Mouse (Mus musculus) liver, postnatal 0 days (tissue): Measurements from ENCODE around the gene 4930513O06Rik. TPM values are rescaled to one million over a fixed set of nuclear protein-coding genes. Genes with fewer than 3 reads are reported as not detected.
A peak's percentile ranks its signal among the peaks of the same experiment; 100 is the strongest.

Experiments used
- ATAC-seq: fragments of 200-750 bp; cut with Nextera tagmentation; 2 replicates; pipeline ENCODE4 v1.8.0; 2017; ENCODE audit warnings: mild to moderate bottlenecking, moderate library complexity
- DNase-seq: peaks from one replicate; pipeline ENCODE4 v3.0.0-alpha.2; 2016
- H3K27ac ChIP-seq: fragments of 300-500 bp; sonication (generic); 2 replicates; pipeline ENCODE4 v1.5.1; 2014; ENCODE audit warnings: antibody characterized with exemption, moderate library complexity, mild to moderate bottlenecking, low read depth
- H3K27me3 ChIP-seq: fragments of 300-500 bp; sonication (generic); 2 replicates; pipeline ENCODE4 v1.6.1; 2014; ENCODE audit warnings: low read length, control low read depth, mixed read lengths; ENCODE audit not compliant: insufficient read depth
- H3K36me3 ChIP-seq: fragments of 300-500 bp; sonication (generic); replicated peaks from 2 replicates; pipeline ENCODE4 v1.6.1; 2014; ENCODE audit warnings: mild to moderate bottlenecking, control low read depth, low read length, moderate library complexity, mixed read lengths; ENCODE audit not compliant: insufficient read depth
- H3K4me1 ChIP-seq: fragments of 300-500 bp; sonication (generic); 2 replicates; pipeline ENCODE4 v1.6.1; 2014; ENCODE audit warnings: antibody characterized with exemption, mild to moderate bottlenecking, control low read depth; ENCODE audit not compliant: insufficient read depth
- H3K4me2 ChIP-seq: fragments of 300-500 bp; sonication (generic); 2 replicates; pipeline ENCODE4 v1.6.1; 2014; ENCODE audit warnings: low read depth, mild to moderate bottlenecking, low read length, moderate library complexity, mixed read lengths
- H3K4me3 ChIP-seq: fragments of 300-500 bp; sonication (generic); 2 replicates; pipeline ENCODE4 v1.5.1; 2014; ENCODE audit warnings: low read depth, low read length
- H3K9ac ChIP-seq: fragments of 300-500 bp; sonication (generic); replicated peaks from 2 replicates; pipeline ENCODE4 v1.6.1; 2014; ENCODE audit warnings: mild to moderate bottlenecking, moderate library complexity
- H3K9me3 ChIP-seq: fragments of 300-500 bp; sonication (generic); 2 replicates; pipeline ENCODE4 v1.6.1; 2016; ENCODE audit warnings: mild to moderate bottlenecking, control low read depth, low read length, mixed read lengths
- CTCF ChIP-seq: sonication (generic); IDR thresholded peaks from 2 replicates; pipeline ENCODE4 v1.5.1; 2016; ENCODE audit warnings: antibody characterized with exemption, low read depth
- EP300 ChIP-seq: IDR thresholded peaks from 2 replicates; pipeline ENCODE4 v1.6.1; 2016; ENCODE audit warnings: antibody characterized with exemption, low read depth, mild to moderate bottlenecking
- WGBS: fragments of 180-500 bp; shearing (Covaris S2); extraction: QIAGEN DNeasy Blood & Tissue Kit; methylation state at CpG from one replicate; pipeline ENCODE4 v1.1.7; 2014; ENCODE audit not compliant: insufficient replicate concordance; 5-methylcytosine and 5-hydroxymethylcytosine counted together
- polyA plus RNA-seq: library from polyadenylated mRNA; unstranded; fragments of >200 nt; fragmentation: Nextera tagmentation; extraction: Ambion mirVana; gene quantifications from 2 replicates; pipeline ENCODE4 v1.2.1, GENCODE M21; 2015

The 4930513O06Rik gene
- polyA plus RNA-seq, 1 experiment from 2014 or later = 0.78 TPM

- no peak for DNase-seq
- Histone ChIP-seq H3K4me1 (no peaks in the 10 kb centered on the region), H3K27ac (no peak overlapping the region), H3K4me2 (no peak overlapping the region), H3K9ac (no peak overlapping the region), H3K4me3 (no peak overlapping the region), H3K9me3 (no peaks in the 10 kb centered on the region), H3K27me3 (no peaks in the 10 kb centered on the region), H3K36me3 (no peaks in the 10 kb centered on the region)
- ATAC-seq = peak; percentile 74
- TF ChIP-seq CTCF = no peak
- TF ChIP-seq EP300 = no peak
- WGBS = 62% methylated on average over 2 of the region's 2 CpGs
These were observed 7.5 kb upstream of the 4930513O06Rik start for GRCm38 (mm10) chrX:139078493-139078892.

- Histone ChIP-seq H3K27ac (peak within 1 kb of the TSS; percentile 49; the same call in 1 of the 2 replicates), H3K4me3 (0 out of 2 replicates have a peak within 1 kb of the TSS, but pooled peaks have one; percentile 19), H3K36me3 (no peaks in the 10 kb centered on the region), H3K9me3 (no peaks in the 10 kb centered on the region), H3K4me2 (peak within 1 kb of the TSS; percentile 38), H3K9ac (no peak within 1 kb of the TSS), H3K27me3 (no peaks in the 10 kb centered on the region), H3K4me1 (no peaks in the 10 kb centered on the region)
- peak; percentile 67; the same call in 1 of the 2 replicates for ATAC-seq
- DNase-seq = no peak
- TF ChIP-seq EP300 (no peak), CTCF (no peak)
These were observed 966 bp upstream of the 4930513O06Rik start, which contains the start of gene Serpina7 for GRCm38 (mm10) chrX:139085077-139085476. Gene Serpina7, minus strand, starts transcription at chrX:139085236.

GRCm38 (mm10) chrX:139097197-139097596 lies 11.2 kb downstream of the 4930513O06Rik start:
- Histone ChIP-seq H3K4me2 (no peak overlapping the region), H3K27ac (no peak overlapping the region), H3K9me3 (no peaks in the 10 kb centered on the region), H3K4me1 (no peaks in the 10 kb centered on the region), H3K27me3 (no peaks in the 10 kb centered on the region), H3K36me3 (no peaks in the 10 kb centered on the region), H3K4me3 (no peak overlapping the region), H3K9ac (no peak overlapping the region)
- WGBS = 67% methylated on average over 1 of the region's 1 CpGs
- no peak for TF ChIP-seq CTCF
- no peak for TF ChIP-seq EP300
- DNase-seq (no peak), ATAC-seq (no peak)

- H3K36me3 ChIP-seq = no peaks in the 10 kb centered on the region
- H3K9me3 ChIP-seq = no peaks in the 10 kb centered on the region
- WGBS = 51% methylated on average over 4 of the region's 4 CpGs
- DNase-seq (no peak), ATAC-seq (no peak)
- no peak overlapping the region for H3K27ac ChIP-seq
- H3K27me3 ChIP-seq = no peaks in the 10 kb centered on the region
- H3K9ac ChIP-seq = no peak overlapping the region
- no peak overlapping the region for H3K4me3 ChIP-seq
- H3K4me2 ChIP-seq = no peak overlapping the region
- TF ChIP-seq CTCF (no peak), EP300 (no peak)
- no peaks in the 10 kb centered on the region for H3K4me1 ChIP-seq
These were observed 48.0 kb downstream of the 4930513O06Rik start for GRCm38 (mm10) chrX:139134031-139134430.

Other genes starting within 250 kb of the 4930513O06Rik start
- gene Nrk, start 171.8 kb upstream of the 4930513O06Rik start, polyA plus RNA-seq = 0.40 and 0.53 TPM in 2 replicates
- gene Serpina7, start 1.0 kb upstream of the 4930513O06Rik start, polyA plus RNA-seq = 118 and 119 TPM in 2 replicates
- not detected in 2 replicates for gene 4933428M09Rik, start 93.0 kb downstream of the 4930513O06Rik start, polyA plus RNA-seq
- gene Mum1l1, start 123.8 kb downstream of the 4930513O06Rik start, polyA plus RNA-seq = 1.6 and 1.7 TPM in 2 replicates
- not detected in 2 replicates for gene Trap1a, start 247.4 kb downstream of the 4930513O06Rik start, polyA plus RNA-seq